Mouse (Mus musculus) embryo, embryonic 10 days (tissue): ENCODE measurements around the gene Hivep3.

Experiments
- DNase-seq: peaks from one replicate; pipeline ENCODE4 v3.0.0-alpha.2; 2015; ENCODE audit warnings: low spot score

Gene Hivep3

DNA sequence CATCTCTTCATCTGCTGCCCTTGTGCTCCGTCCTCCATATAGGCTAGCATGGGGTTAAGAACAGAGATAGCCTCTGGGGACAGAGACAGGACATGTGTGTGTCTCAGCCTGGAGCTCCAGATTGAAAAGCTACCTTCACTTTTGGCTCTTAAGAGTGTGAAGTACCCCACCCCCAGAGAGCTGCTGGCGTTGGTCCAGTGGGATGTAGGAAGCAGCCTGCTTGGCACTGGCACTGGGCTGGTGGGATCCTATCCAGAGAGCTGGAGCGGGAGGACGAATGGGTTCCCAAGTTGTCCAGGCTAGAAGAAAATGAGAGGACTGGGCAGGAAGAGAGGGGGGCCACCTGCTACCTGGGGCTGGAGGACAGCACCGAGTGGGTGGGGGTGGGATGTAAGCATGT is 284.8 kb downstream of the Hivep3 start:
- no peak for DNase-seq

DNA sequence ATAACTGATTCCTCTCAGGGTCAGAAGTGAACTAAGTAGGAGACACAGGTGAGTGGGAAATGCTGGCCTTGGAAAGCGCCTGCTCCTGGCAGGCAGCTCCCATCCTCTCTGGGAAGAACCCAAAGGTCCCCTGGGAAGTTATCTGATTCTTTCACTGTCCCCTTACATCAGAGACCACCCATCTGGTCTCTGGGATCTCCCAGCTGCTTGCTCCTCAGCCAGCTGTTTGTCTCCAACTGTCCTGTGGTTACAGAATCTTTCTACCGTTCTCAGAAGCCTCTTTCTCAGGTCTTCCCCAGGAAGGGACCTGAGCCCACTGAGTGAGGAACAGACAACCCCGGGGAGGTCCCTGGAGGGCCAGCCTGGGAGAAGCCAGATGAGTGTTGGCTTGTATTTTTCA is 288.8 kb downstream of the Hivep3 start:
- DNase-seq: no peak

DNA sequence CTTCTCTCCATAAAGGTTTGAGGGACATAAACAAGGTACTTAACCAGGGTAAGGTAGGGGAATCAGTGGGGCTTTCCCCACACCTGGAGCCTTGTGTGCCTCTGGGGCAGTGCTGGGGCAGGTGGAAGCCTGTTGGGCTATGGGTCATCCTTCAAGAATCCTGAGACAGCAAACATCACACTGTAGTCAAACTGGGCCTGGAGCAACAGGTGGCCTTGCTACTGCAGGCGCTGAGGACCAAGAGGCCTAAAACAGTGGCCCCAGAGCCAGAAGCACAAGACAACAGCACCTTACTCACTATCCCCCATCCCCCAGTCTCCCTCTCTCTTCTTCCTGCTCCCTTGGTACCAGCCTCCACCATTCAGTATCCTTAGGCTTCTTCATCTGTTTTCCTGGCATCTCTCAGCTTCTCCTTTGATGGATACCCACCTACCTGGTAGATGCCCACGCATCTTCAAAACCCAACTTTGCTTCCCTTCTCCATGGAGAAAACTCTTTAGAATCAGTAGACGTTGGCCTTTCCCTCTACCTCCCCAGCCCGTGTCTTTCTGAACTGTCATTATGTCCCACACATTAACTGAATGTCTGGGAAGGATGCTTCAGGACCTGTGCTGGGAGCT is 289.7 kb downstream of the Hivep3 start:
- DNase-seq: no peak

DNA sequence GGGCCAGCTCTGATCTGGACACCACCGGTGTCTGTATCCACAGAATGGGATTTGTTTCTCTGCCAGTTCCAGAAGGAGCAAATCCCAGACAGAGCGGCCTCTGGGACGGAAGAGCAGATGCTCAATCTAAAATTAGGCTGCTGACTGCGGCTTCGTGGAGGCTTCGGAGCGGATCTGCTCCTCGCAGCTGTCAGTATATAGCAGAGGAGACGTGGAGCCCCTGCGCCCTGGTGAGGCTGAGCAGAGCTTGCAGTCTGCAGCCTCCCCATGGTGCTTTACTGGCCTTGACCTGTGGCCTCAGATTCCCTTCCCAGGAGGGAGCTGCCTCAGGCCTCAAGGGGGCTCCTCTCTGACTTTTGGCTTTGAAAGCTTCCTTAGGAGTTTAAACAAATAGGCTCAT is 290.5 kb downstream of the Hivep3 start:
- peak; percentile 17 for DNase-seq

DNA sequence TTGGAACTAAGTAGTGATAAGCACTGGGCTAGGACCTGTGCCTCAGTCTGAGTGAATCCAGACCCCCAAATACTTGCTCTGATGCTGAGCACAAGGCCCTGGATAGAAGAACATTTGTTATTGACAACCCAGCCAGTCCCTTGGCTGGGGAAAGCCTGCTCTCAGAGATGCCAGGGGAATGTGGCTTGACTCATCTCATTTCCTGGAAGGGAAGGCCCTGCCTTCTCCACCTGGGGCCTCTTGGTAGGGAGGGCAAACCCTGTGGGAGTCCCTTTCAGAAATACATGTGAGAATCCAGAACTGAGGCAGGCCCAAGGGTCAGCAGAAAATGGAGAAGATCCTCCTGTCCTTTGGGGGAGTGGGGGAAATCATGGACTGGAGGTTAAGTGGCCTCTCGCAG is 294.1 kb downstream of the Hivep3 start:
- DNase-seq: no peak

DNA sequence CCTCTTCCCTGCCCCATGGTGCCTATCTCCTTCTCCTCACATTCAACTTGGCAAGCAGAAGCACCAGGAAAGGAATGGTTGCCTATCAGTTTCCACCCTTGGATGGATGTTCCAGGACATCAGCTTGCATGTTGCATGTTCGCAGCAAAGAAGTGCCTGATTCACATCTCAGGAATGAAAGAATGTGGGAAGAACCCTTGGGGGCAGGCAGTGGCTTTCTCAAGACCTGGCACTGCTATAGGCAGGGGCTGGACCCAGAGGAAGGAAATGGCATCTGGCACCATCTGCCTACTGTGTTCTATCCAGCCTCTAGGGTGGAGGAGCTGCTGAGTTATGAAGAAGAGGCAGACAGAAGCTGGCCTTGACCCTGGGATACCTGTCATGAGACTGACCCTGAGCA is 296.4 kb downstream of the Hivep3 start:
- no peak for DNase-seq

DNA sequence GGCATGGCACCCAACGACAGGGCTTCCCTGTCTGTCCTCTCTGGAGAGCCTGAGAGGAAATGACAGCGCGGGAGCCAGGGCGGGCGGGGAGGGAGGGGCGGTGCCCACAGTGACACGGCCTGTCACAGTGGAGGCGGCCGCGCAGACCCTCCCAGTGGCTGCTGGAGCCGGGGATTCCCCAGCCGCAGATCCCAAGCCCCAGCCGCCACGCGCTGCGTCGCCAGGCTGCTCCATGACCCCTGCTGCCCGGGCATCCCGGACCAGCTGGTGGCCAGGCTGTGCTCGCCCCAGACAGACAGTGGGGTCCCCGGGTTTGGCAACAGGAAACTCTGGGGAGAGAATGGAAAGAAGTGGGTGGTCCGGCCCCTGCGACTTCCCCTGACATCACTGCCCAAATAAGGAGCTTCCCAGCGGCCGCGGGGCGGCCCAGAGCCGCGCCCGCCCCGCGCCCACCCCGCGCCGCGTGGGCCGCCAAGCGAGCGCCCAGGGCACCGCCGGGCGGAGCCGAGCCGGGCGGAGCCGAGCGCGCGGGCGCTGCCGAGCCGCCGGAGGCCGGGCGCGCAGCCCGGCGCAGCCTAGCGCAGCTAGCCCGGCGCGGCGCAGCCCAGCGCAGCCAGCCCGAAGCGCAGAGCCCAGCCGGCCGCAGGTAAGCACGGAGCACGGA is 298.9 kb downstream of the Hivep3 start:
- peak; percentile 39 for DNase-seq

DNA sequence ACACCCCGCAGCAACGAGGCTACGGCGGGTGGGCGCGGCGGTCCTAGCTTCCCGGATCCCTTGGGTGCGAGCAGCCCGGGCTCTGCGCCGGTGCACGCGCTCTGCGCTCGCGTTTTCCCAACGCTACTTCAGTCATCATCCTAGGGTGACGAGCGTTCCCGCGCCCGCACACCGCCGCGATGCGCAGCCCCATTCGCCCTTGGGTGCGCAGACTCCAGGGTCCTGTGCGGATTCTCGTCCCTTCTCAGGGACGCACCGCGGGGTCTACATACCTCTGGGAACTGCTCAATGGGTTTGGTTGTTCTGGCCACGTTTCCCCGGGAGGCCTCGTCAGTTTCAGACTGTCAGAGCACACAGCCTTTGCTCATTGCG is 299.4 kb downstream of the Hivep3 start:
- DNase-seq: peak; percentile 31

DNA sequence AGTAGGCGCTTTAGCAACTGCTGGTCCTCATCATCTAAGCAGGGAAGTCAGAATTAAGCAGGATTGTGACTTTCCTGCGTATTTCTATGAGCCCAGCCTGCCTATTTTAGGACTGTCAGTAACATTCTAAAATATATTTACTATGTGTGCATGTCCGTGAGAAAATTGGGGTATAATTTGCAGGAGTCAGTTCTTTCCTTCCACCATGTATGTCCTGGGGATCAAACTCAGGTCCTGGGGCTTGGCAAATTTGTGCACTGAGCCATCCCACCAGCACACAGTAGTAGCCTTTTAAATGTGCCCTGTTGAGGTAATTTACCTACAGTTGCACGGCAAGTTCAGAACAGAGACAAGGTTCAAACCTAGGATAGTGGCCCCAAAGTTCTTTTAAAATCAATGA is 302.7 kb downstream of the Hivep3 start:
- no peak for DNase-seq

DNA sequence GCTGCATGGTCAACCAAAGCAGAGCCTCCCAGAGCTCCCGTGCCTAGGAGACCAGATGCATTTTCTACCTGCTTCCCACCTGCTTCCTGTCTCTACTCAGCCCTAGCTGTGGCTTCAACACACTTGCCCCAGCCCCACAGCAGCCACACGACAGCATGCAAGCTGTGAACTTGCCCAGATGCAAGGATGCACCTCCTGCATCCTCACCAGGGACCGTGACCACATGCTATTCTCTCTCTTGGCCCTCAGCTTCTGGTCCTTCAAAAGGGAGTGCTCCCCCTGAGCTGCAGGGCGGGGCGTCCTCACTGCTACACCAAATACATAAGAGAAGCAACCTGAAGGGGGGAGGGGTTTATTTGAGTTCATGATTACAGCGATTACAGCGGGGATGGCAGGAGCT is 303.4 kb downstream of the Hivep3 start:
- DNase-seq: no peak

DNA sequence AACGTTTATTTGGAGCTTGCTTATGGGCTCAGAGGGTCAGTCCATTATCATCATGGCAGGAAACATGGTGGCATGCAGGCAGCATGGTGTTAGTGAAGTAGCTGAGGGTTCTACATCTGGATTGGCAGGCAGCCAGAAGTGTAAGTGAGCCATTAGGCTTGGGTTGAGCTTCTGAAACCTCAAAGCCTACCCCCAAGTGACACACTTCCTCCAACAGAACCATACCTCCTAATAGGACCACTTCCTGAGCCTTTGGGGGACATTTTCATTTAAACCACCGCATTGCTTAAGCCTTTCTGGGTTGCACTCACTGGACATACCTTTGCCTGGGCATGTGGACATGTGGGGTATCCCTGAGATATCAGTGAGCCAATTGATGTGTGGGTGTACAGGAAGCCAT is 307.9 kb downstream of the Hivep3 start:
- DNase-seq: no peak

DNA sequence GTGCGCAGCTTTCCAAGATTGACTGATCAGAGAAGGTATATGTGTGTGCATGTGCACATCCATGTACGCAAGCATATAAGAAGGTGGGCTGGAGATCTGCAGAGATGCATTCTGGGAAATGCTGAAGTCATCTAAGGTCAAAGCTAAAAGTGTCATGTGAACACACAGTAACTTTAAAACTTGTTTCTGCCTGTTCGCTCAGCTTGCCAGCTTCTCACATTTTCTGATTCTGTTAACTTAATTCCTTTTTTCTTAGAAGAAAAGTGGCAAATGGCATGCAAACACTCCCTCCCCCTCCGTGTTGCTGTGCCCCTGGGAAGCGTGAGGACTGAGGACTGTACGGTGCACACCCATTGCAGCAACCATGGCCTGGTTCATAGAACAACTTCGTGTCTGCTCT is 308.9 kb downstream of the Hivep3 start:
- no peak for DNase-seq

DNA sequence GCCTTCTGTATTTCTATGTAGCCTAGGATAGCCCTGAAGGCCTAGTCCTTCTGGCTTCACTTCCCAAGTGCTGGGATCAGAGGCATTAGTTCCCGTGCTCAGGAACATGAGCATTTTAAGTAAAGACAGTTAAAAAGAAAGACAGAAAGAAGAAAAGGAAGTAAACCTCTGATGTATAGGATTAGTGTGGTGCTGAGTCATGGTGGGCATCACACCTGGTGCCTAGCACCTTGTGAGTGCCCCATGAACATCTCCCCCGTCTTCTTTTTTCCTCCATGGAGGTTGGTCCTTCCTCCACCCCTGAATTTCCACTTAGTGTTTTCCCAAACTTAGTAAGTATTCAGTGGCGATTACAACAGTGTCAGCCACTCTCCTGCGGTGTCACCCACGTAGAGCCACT is 311.0 kb downstream of the Hivep3 start:
- no peak for DNase-seq

DNA sequence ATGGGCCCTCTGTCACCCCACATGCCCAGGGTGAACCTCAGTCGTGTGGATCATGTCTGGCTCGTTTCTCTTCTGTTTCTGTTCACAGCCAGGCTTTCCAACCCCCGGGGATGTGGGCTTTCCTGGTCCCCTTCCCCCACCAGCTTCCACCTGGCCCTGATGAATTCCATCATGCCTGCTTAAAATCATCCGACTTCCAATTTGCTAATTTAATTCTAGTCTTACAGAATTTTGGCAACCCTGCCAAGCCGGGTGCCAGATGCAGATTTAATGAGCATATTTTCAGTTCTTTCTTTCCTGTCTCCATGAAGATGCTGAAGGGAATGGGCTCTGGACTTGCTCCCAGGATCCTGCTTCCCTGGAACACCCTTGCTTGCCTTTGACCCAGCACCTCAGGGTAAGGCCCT is 311.6 kb downstream of the Hivep3 start:
- no peak for DNase-seq

DNA sequence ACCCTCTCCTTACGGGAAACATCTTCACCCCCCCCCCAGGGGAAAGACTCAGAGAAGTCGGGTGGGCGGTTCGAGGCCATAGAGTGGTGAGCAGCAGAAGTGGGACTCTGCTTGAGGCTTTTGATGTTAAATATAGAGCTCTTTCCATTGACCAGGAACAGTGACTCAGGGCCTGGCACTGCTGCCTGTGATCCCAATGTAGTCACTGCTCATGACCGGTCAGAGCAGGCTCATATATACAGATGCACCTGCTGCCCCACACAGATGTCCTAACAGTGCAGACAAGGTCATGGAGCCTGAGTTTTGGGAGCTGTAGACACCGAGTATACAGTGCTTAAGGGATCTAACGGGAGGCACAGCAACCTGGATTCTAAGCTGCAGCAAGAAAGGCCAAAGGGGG is 312.3 kb downstream of the Hivep3 start:
- no peak for DNase-seq

DNA sequence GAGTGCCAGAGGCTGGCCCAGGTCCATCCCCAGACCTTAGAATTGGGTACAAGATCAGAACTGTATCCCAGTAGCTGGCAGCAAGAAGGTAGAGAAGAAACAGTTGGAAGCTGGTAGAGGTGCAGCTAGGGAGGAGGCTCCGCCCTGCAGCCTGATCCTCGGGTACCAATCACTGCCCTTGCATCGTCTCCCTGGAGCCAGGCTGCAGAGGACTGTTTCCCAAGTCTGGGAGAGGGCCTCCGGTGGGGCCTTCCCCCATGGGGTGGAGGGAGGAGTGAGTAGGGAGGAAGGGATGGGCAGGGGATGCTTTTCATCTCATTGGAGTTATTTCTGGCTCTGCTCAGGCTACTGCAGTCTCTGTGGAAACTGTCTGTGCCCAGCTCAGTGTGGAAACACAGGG is 313.5 kb downstream of the Hivep3 start:
- DNase-seq: no peak

DNA sequence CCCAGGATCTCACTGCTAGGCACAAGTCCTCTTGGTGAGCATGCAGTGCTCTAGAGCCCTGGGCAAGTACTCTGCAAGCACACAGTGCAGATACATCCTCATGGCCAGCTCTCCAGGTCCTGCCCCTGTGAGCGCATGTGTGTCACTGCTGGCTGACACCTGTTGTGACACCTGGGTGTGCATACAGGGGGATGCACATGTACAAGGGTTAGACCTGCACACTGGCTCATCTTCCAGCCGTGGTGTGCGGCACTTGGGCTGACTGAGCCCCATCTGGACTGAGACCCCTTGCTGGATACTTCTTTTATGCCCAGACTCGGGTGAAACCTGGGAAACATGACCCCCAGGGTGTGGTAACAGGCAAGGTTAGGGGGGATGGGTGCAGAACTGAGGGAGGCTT is 314.7 kb downstream of the Hivep3 start:
- no peak for DNase-seq

DNA sequence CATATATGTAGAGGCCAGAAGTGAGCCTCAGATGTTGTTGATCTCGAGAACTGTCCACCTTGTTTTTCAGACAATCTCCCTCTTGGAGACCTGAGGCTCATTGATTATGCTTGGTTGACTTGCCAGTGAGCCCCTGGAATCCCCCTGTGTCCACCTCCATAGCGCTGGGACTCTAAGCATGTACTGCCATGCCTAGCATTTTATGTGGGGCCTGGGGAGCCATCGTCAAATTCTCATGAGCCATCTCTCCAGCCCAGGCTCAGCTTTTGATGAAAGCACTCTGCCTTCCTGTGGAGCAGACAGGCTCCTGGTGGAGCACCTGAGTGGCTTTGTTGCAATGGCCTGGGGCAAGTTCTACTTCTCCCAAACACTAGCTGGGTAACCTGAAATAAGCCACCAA is 316.3 kb downstream of the Hivep3 start:
- DNase-seq: no peak

DNA sequence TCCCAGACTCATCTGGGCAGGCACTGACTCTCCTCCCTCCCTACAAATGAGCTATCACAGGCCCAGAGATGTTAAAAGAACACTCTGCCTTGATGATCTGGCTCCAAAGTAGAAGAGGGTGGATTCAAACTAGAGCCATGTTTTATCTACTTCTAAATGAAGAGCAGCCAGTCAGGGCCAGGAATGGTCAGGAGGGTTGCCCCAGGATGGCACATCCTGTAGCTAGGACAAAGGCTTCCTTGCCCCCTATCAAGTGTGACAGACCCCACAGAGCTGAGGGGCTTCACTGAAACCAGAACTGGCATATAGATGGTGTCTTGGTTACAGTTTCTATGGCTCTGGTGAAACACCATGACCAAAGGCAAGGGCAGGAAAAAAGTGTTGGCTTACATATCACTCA is 318.9 kb downstream of the Hivep3 start:
- no peak for DNase-seq

DNA sequence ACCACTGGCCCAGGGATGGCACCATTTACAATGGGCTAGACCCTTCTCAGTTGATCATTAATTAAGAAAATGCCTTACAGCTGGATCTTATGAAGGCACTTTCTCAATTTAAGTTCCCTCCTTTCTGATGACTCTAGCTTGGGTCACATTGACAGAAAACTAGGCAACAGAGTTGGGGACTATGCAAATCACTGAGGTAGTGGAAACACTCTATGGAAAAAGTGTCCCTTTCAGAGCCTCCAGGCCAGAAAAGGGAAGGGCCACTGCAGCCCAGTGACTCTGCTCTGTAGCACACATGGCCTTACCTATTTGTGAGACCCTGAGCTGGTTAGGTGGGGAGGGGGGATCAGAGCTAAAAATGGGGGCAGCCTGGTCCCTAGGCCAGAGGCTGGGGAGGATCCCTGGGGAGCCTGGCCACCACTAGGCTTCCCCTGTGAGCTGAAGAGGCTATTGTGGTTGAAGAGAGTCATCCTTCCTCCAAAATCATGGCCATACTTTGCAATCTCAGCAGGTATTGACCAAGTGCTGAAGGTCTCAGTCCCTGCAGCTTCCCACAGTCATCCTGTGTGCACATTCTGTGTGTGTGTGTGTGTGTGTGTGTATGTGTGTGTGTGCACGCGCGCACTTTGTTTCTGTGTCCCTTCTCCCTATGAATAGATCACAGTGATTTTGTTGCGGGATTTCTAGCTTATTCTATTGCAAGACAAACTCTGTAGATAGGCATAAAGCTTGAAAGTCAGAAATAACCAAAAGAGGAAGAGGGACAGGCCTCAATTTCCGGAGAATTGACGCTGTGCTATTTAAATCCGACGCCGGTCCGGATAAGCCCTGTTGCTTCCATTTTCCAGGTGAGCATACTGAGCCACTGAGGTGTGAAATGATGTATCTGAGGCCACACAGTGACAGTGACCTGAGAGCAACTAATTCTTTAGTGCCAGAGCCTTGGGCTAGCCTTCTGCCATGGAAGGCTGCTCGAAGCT is 319.7 kb downstream of the Hivep3 start:
- DNase-seq: no peak

DNA sequence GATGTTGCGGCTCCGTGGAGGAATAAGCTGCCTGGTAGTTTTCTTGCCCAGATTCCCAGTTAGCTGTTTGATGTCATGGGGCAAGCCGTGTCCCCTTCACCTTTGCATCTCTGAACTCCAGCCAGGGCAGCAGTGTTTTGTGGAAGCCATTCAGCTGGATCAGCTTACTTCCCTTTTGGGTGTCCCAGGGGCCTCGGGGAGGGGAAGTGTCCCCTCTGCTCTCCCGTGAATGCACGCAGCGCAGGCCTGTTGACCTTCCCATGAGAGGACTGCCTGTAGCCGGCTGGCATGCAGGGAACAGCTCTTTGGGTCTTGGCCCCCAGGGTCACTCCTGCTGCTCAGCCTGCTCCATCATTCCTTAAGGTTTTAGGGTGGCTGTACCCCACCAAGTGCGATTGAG is 320.6 kb downstream of the Hivep3 start:
- no peak for DNase-seq

DNA sequence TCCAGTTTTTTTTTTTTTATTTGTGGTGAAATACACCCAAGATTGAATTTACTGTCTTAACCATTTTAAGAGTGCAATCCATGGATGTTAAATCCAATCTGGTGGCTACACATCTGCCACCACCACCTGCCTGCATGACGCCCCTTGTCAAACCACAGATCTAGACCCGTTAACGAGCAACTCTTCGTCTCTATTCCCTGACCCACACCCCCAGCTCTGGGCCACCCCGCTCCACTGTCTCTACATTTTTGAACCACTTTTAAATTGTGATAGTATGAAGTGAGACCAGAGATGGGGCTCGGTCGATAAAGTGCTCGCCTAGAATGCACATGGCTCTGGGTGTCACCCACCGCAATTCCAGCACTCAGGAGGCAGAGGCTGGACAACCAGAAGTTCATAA is 322.9 kb downstream of the Hivep3 start:
- DNase-seq: no peak

DNA sequence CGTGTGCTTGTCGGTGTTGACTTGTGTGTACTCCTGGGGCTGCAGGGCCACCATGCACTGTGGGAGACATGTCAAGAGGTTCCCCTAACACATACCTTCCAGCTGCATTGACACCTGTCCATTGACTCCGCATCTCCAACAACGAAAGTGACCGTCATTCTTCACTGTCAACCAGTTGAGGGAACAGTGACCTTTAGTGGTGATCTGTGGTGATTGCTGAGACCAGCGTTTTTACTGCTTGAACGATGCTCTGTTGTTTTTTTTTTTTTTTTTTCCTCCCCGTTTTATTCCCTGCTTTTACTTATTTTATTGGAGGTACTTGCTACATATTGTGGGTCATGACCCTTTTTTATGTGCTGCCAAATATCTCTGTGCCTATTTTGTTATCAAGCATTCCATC is 323.9 kb downstream of the Hivep3 start:
- no peak for DNase-seq
